Mouse (Mus musculus) kidney, adult 9 months (tissue): ENCODE data around the gene Casq2.
A peak's percentile ranks its signal among the peaks of the same experiment; 100 is the strongest.

Experiments
- DNase-seq: peaks from one replicate; pipeline ENCODE4 v3.0.0; 2022

Casq2 gene

GRCm38 (mm10) chr3:102166794-102167193 is 80.6 kb downstream of the Casq2 start:
- no peak for DNase-seq

DNA sequence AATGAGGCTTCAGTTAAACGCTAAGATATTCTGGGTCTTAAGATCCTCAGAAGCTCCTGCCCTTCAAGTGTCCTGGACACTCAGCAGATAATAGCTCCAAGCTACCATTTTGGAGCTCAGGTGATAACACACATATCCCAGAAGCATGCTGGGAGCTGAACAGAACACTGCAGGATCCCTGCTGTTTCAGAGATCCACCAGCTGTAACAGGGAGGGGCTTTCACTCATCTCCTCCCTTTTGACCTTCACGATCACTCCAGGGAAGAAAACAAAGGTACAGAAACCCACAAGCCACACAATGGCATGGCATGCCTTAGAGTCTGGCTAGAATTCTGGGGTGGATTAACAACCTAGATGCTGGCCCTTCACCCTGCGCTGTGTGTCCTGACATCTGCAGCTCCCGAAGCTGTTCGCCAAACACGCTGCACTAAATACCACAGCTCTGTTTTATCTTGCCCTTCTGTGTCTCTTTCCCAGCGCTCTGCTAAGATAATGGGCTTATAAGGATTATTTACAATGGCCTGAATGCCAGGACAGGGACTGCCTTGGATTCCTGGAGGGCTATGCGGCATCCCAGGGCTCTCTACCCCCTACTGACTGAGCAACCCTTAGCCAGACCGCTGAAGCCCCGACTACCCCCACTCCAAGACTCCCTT is 81.5 kb downstream of the Casq2 start:
- DNase-seq: no peak

- DNase-seq: peak; percentile 88
Observed at GRCm38 (mm10) chr3:102169197-102169905, 83.1 kb downstream of the Casq2 start.

DNA sequence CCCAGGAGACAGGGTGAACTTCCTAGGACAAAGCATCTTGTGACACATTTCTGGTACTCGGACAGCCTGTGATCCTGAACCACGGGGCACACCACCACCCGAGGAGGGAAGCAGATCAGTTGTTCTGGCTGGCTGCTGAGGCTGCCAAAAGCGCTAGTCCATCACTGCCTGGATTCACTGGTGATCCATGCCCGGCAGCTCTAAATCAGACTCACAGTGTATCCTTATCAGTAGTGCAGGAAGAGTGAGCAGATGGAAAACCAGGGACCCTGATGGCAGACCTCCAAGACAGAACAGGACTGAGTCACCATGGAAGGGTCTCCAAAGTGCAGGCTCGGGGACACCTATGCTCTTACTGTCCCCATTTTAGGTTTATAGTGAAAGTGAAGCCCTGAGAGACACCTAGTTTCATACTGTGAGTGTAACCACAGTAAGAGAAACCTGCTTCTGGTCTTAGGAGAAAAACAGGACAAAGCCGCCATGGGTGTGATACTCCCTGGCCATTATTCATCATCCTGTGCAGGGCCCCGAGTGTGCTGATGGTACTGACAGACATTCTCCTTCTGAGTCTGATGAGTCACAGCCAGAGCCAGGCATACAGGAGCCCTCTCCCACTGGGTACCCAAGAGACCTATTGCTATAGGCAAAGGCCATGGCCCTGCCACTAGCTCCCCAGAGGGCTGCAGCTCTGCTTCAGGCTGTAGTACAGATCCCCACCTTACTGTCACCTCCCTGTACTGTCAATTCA is 88.1 kb downstream of the Casq2 start:
- DNase-seq: no peak

- no peak for DNase-seq
Observed at GRCm38 (mm10) chr3:102175701-102176100, 89.5 kb downstream of the Casq2 start.

DNA sequence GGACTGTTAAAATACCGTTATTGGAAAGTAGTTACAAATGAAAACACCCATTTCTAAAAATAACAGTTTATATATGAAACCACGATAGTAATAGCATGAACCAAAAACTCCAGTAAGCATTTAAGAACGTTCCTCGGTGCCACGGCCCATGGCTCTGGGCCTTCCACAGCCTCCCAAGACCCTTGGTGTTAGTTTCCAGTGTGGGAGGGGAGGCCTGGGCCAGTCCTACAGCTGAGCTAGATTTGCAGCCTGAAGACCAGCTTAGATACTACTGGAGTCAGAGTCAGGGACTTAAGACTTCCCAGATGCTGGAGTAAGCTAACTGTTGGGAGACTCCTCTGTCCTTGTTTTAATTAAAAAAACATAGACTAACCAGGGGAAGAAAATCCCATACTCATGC is 89.9 kb downstream of the Casq2 start:
- no peak for DNase-seq

DNA sequence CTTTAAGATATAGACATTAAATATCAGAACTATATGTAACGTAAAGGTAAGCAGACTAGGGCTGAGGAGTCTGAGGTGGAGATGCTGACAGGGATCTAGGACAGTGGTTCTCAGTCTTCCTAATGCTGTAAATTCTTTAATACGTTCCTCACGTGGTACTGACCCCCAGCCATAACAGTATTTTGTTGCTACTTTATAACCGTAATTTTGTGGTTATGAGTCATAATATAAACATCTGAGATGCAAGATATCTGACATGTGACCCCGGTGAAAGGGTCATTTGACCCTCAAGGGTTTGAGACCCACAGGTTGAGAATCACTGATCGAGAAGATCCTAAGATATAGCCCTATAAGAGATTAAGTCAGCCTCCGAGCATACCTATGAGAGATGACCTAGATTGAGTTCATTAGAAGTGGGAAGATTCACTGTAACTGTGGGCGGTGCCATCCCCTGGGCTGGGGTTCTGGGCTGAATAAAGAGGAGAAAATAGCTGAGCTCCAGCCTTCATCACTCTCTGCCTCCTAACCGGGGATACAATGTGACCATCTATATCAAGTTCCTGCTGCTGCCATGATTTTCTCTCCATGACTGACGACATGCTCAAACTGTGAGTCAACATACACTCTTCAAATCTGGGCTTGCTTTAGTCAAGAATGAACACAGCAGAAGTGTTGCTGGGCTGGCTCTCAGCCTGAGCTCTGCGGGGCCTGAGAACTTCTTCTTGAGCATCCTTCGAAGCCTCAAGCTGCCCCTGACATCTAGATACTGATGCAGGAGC is 91.8 kb downstream of the Casq2 start:
- DNase-seq: no peak

GRCm38 (mm10) chr3:102179869-102180268 is 93.7 kb downstream of the Casq2 start:
- DNase-seq: no peak

DNA sequence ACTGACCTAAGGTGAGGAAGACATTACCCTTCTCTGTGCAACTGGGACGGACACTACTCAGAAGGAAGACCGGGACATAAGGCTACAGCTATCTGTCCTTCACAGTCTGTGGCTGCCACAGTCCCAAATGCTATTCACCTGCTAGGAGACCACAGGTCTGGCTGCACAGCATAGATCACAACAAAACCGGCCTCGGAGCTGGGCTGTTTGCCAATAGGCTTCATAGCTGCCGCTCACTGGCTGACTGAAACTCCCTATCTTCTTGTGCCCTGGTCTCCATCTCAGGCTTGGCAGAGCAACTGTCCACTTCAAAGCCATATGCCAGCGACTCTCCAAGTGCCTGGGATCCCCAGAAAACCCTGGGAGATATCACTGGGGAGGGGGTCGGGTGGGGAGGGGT is 94.5 kb downstream of the Casq2 start:
- no peak for DNase-seq

DNA sequence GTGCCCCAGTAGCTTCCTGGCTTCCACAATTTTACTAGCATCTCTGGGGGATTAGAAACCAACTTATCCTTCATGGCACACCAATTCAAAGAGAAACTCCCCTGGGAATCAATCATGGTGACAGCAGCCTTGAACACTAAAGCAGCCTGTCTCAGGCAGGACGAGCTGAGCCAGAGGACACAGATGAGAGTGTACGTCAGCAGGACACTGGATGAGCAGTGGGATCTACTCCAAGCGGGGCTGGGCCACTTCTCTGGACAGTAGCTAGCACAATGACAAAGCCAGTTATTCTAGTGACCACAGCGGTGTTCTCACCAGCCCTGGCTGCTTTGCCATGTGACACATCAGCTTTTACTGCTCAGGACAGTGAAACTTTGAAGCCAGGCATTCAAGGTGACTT is 95.0 kb downstream of the Casq2 start:
- DNase-seq: no peak

DNA sequence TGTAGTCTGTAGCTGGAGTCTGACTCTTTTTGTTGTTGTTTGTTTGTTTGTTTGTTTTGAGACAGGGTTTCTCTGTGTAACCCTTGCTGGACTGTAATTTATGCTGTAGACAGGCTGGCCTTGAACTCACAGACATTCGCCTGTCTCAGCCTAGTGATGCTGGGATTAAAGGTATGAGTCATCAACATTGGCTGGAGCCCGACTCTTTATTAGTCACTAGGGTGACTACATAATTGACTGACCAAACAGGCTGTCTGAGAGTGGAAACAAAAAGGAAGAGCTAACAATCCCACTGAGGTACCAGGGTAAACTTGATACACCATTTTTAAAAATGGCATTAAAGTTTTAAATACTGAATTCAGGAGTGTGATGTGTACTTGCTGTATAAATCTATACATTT is 96.4 kb downstream of the Casq2 start:
- DNase-seq: no peak

- no peak for DNase-seq
Observed at GRCm38 (mm10) chr3:102184721-102185120, 98.5 kb downstream of the Casq2 start.

DNA sequence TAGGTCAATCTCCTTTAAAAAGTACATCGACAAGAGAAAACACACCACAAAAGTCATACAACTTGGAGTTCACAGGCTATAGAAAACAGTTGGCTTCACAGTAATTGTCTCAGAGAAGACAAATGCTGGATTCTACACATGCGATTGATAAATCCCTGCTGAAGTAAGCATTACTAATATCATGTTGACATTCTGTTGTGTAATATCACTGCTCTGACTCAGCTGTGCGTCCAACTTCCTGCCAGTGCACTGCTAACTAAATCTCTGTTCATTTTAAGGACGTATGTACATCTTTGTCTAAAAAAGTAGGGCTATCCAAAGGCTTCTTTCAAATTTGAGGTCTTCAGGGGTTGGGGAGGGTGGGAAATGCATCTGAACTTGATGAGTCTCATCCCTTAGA is 101.2 kb downstream of the Casq2 start:
- no peak for DNase-seq

DNA sequence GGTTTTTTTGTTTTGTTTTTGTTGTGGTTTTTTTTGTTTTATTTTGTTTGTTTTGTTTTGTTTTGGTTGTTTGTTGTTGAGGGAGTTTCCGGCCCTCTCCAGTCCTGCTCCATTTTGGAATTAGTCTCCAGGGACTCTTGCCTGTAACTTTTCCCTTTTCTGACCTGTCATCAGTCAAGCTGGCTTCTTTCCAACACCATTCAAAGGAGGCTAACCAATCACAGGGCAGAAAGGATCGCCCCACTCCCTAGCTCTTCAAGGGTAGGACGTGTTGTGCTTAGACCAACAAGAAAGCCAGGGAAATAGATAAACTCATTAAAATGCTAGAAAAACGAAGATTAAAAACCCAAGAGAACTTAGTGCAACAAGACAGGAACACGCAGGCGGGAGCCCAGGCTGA is 102.8 kb downstream of the Casq2 start:
- peak; percentile 38 for DNase-seq

DNA sequence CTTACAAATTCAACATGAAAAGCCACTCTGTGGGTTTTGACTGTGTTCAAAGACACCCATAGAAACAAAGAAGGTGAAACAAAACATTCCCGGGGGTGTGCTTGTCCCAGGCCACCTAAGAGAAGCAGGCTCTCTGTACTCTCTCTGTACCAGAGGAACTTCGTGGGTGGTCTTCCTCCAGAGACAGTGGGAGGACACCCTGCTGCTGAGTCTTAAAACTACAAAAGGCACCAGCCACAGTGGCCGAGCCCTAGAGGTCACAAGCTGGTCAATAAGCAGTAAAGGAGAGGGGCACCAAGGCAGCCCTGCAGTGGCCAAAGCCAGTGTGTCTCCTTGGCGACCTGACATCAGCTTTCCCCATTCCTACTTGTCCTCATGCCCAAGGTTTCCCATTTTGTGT is 103.8 kb downstream of the Casq2 start:
- no peak for DNase-seq

DNA sequence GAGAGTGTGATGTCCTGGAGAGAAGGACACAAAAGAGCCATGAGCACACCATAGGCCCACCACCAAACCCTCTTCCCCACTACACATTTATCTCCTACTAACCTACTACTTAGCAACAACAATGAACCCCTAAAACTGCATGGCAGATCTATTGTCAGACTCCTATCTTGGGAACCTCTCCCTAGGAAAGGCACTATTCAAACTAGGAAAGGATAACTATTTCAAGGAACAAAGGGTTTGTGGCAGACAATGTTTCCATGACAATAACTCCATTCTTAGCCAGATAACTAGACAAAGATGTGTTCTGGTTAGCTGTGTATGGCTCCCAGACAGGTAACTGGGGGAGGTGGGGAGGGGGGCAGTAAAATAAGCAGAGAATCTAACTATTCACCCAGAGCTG is 104.4 kb downstream of the Casq2 start:
- no peak for DNase-seq

DNA sequence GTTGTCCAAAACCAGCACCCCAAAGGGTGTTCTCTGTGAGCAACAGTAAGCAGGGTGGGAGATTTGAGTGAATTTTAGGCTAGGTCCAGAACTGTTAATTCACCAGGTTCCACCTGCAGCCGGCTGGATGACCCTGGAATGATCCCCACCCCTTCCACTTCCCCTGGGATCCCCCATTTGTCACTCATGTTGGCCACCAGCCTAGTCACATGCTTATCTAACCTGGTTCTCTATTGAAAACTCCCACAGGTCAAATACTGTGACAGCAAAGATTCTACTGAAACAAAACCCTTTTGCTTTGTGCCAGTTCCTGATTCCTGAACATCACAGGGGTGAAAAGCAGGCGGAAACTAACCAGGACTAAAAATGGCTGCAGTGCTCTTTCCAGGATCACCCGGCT is 105.4 kb downstream of the Casq2 start:
- no peak for DNase-seq

DNA sequence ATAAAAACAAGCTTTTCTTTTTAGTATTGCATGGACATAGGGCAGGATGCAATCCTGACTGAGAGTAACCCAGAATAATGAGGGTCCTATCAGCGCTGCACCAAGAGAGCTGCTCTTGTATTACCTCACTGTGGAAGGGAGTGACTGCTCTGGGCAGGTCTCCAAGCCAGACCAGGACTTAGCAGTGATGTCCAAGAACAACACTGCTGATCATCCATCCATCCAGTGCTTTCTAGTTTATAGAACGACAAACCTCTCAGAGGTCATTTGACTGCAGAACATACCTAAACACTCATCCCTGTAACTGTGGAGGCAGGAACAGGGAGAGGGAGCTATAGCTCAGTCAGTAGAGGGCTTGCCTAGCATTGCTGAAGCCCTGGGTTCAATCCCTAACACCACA is 106.4 kb downstream of the Casq2 start:
- DNase-seq: no peak

DNA sequence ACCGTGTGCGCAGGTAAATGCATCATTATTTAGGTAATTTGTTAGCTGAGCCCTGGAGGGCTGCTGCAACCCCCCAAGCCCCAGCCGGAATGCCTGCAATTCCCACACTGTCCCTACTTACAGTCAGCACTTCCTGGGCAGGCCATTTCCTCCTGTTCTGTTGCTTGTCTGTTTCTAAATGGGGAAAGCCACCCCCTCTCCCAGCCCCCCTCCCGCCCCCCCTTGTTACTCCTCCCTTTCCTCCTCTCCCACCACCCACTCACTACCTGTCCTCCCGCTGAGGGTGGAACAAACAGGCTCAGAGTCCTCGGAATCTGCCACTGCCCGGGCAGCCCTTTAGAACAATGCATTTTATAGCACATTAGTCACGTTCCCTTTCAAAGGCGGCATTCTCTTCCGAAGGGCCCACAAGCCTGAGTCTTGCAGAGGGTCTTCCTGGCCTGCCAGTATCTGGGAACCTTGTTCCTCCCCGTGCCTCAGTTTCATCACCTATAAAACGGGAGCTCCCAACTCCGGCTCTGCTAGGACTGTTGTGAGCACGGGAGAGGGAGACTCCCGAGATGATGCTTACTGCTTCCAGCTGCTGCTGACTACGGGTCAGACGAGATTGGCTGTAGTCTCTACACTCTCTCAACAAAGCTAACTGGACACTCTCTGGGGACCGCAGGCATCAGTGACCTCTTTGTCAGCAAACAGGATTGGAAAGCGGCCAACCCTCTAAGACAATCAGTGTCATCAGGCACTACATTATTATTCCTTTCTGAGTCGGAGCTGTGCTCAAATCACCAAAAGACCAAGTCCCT is 107.5 kb downstream of the Casq2 start:
- DNase-seq: no peak

DNA sequence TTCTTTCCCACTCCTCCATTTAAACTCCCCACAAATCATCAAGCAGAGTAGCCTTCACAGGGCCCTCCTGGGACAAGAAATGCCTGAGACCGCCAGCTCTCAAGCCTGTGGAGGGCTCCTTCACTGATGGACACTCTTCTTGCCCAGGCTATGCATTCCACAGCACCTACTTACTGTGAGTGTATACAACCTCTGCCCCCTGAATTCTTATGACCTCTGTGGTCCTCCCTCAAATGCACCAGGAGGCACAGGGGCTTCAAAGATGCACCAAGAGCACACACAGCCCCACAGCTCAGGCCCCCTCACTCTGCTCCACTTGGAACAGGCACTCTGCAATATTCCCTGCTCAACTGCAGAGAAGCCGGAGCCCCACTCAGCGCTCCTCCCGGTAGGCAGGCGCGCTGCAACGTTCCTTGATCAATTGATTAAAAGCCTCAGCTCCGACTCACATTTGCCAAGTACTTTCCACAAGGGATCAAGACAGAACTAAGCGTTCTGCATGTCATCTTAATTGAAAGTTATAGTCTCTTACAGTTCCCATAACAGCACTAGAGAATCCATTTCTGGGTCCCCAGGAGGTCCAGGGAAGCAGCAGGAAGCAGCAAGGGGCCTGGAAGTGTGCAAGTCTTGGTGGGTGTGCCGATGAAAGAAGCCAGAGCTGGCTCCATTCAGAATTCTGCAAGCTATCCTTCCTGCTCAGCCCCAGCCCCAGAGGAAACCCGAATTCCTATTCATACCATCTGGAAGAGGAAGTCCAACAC is 108.3 kb downstream of the Casq2 start:
- DNase-seq: no peak

- DNase-seq: no peak
Observed at GRCm38 (mm10) chr3:102195762-102196161, 109.5 kb downstream of the Casq2 start.
